Mouse (Mus musculus) testis, adult 2 months (tissue): ENCODE measurements around the gene Map2. TPM values are rescaled to one million over a fixed set of nuclear protein-coding genes. Genes with fewer than 3 reads are reported as not detected.

ENCODE experiments used
- H3K27ac ChIP-seq: fragments of 200-500 bp; 2 replicates; pipeline ENCODE4 v1.5.1; 2012; ENCODE audit warnings: low read depth, low read length; ENCODE audit not compliant: control insufficient read depth, insufficient read depth
- H3K27me3 ChIP-seq: fragments of 200-500 bp; 2 replicates; pipeline ENCODE4 v1.6.1; 2012; ENCODE audit warnings: mild to moderate bottlenecking, low read length, moderate library complexity; ENCODE audit not compliant: control insufficient read depth, insufficient read depth
- H3K36me3 ChIP-seq: fragments of 200-500 bp; 2 replicates; pipeline ENCODE4 v1.6.1; 2012; ENCODE audit warnings: mild to moderate bottlenecking, low read length; ENCODE audit not compliant: control insufficient read depth, insufficient read depth
- H3K4me1 ChIP-seq: fragments of 200-500 bp; 2 replicates; pipeline ENCODE4 v1.6.1; 2012; ENCODE audit warnings: low read length; ENCODE audit not compliant: control insufficient read depth, insufficient read depth
- H3K4me3 ChIP-seq: fragments of 200-500 bp; 2 replicates; pipeline ENCODE4 v1.5.1; 2012; ENCODE audit warnings: low read depth, mild to moderate bottlenecking, low read length, moderate library complexity, mixed read lengths; ENCODE audit not compliant: control insufficient read depth
- CTCF ChIP-seq: fragments of 200-500 bp; IDR thresholded peaks from 2 replicates; pipeline ENCODE4 v1.5.1; 2012; ENCODE audit warnings: low read depth, mild to moderate bottlenecking, inconsistent platforms, low read length, moderate library complexity; ENCODE audit not compliant: control insufficient read depth, insufficient read depth, insufficient replicate concordance
- POLR2A ChIP-seq: fragments of 200-500 bp; IDR thresholded peaks from 2 replicates; pipeline ENCODE4 v1.6.1; 2012; ENCODE audit warnings: low read depth, mild to moderate bottlenecking, inconsistent platforms, low read length, moderate library complexity; ENCODE audit not compliant: control insufficient read depth
- polyA plus RNA-seq: library from polyadenylated mRNA; depleted of rRNA; stranded (reverse); fragments of >200 nt; gene quantifications from 2 replicates; pipeline ENCODE4 v1.2.3, GENCODE M21; 2012

Map2 gene
- polyA plus RNA-seq, 1 experiment, result 89.4 TPM

GRCm38 (mm10) chr1:66335724-66336284, 160.7 kb downstream of the Map2 start:
- Histone ChIP-seq H3K27ac (no peak overlapping the region), H3K4me3 (no peak overlapping the region), H3K36me3 (no peaks in the 10 kb centered on the region), H3K27me3 (no peaks in the 10 kb centered on the region), H3K4me1 (no peaks in the 10 kb centered on the region)
- TF ChIP-seq CTCF, result no peak
- no peak for TF ChIP-seq POLR2A

GRCm38 (mm10) chr1:66339213-66339612, 164.1 kb downstream of the Map2 start:
- Histone ChIP-seq H3K27ac (no peak overlapping the region), H3K36me3 (no peaks in the 10 kb centered on the region), H3K27me3 (no peaks in the 10 kb centered on the region), H3K4me1 (no peaks in the 10 kb centered on the region), H3K4me3 (no peak overlapping the region)
- TF ChIP-seq POLR2A (no peak), CTCF (no peak)

GRCm38 (mm10) chr1:66348404-66349165, 173.5 kb downstream of the Map2 start:
- no peak overlapping the region for H3K4me3 ChIP-seq
- no peak overlapping the region for H3K27ac ChIP-seq
- no peak for TF ChIP-seq POLR2A
- TF ChIP-seq CTCF, result no peak
- no peaks in the 10 kb centered on the region for H3K4me1 ChIP-seq
- H3K27me3 ChIP-seq, result no peaks in the 10 kb centered on the region
- no peaks in the 10 kb centered on the region for H3K36me3 ChIP-seq

GRCm38 (mm10) chr1:66349166-66349835, 174.2 kb downstream of the Map2 start:
- Histone ChIP-seq H3K4me1 (no peaks in the 10 kb centered on the region), H3K27ac (no peak overlapping the region), H3K4me3 (no peak overlapping the region), H3K36me3 (no peaks in the 10 kb centered on the region), H3K27me3 (no peaks in the 10 kb centered on the region)
- TF ChIP-seq CTCF (no peak), POLR2A (no peak)

GRCm38 (mm10) chr1:66351366-66351765, 176.3 kb downstream of the Map2 start:
- Histone ChIP-seq H3K4me3 (no peak overlapping the region), H3K4me1 (no peaks in the 10 kb centered on the region), H3K27ac (no peak overlapping the region), H3K27me3 (no peaks in the 10 kb centered on the region), H3K36me3 (no peaks in the 10 kb centered on the region)
- TF ChIP-seq POLR2A (no peak), CTCF (no peak)

- TF ChIP-seq POLR2A (no peak), CTCF (no peak)
- Histone ChIP-seq H3K27ac (no peak overlapping the region), H3K36me3 (no peaks in the 10 kb centered on the region), H3K4me1 (no peaks in the 10 kb centered on the region), H3K4me3 (no peak overlapping the region), H3K27me3 (no peaks in the 10 kb centered on the region)
Observed at GRCm38 (mm10) chr1:66361799-66362198, 186.7 kb downstream of the Map2 start.

GRCm38 (mm10) chr1:66363285-66363684, 188.2 kb downstream of the Map2 start:
- no peak overlapping the region for H3K4me3 ChIP-seq
- H3K27ac ChIP-seq, result no peak overlapping the region
- no peaks in the 10 kb centered on the region for H3K4me1 ChIP-seq
- no peaks in the 10 kb centered on the region for H3K27me3 ChIP-seq
- H3K36me3 ChIP-seq, result no peaks in the 10 kb centered on the region
- TF ChIP-seq POLR2A (no peak), CTCF (no peak)
